Comparison of ENCODE assay signal across 7 mouse cellular contexts in the genomic region with DNA sequence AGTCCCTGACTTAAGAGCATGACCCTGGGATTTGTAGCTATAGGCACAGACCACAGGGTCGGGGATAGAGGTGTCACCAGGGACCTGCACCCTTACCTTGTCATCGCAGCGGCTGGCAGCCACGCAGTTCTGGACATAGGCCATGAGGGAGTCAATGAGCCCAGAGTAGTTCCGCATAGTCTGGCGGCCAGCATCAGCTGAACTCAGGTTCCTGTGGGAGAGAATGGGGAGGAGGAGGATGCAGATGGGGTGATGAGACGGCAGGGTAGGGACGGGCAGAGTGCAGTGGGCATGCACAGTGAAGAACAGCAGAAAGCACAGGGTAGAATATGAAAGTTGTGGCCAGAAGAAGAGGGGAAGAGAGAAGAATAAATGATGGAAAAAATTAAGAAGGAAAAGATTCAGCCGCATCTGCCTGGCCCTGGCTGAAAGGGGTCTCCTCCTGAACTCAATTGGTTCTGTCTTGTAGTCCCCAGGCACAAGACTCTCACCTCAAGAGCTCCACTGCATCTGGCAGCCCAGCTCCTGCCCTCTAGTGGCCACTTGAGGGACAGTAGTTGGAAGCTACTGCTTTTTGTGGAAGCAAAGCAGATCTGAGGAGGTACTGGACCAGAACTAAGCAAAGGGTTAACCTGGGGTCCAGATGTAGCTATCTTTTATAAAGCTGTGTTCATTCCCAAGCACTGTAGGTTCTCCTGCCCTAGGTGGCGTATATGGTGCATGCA. TPM values are rescaled to one million over a fixed set of nuclear protein-coding genes. Genes with fewer than 3 reads are reported as not detected.
DNase-seq lines count a peak whose midpoint lies in the region; ATAC-seq and TF ChIP-seq lines count a peak whose summit lies in the region.

No protein-coding gene starts in this region.

- 73% methylated on average over 10 of the region's 10 CpGs for WGBS in forebrain, embryonic 13.5 days
- 65% methylated on average over 10 of the region's 10 CpGs for WGBS in lung, postnatal 0 days

- TF ChIP-seq EP300 in lung, postnatal 0 days (IDR thresholded peaks at IDR 0.05) = no peak

- no peak overlapping the region for H3K4me3 ChIP-seq in forebrain, embryonic 13.5 days
- H3K4me3 ChIP-seq in lung, postnatal 0 days (ENCODE audit: low read depth, low read length) = no peak overlapping the region

- H3K9me3 ChIP-seq in forebrain, embryonic 13.5 days (replicated peaks) = no peaks in the 10 kb centered on the region
- H3K9me3 ChIP-seq in lung, postnatal 0 days (ENCODE audit: low read length) = no peaks in the 10 kb centered on the region

- TF ChIP-seq CTCF in lung, postnatal 0 days (IDR thresholded peaks at IDR 0.05) = peak; percentile 91

- H3K27me3 ChIP-seq in forebrain, embryonic 13.5 days = no peaks in the 10 kb centered on the region
- no peaks in the 10 kb centered on the region for H3K27me3 ChIP-seq in lung, postnatal 0 days (replicated peaks; ENCODE audit: insufficient read depth, low read length)

- H3K9ac ChIP-seq in forebrain, embryonic 13.5 days = no peak overlapping the region
- no peak overlapping the region for H3K9ac ChIP-seq in lung, postnatal 0 days (replicated peaks; ENCODE audit: low read depth)

- ATAC-seq in forebrain, embryonic 13.5 days = peak; percentile 27; the same call in 1 of the 2 replicates
- ATAC-seq in lung, postnatal 0 days = peak; percentile 46; the same call in 1 of the 2 replicates

- H3K27ac ChIP-seq in forebrain, embryonic 13.5 days = no peak overlapping the region
- H3K27ac ChIP-seq in lung, postnatal 0 days (ENCODE audit: low read length) = no peak overlapping the region

- H3K36me3 ChIP-seq in forebrain, embryonic 13.5 days (ENCODE audit: poor library complexity, severe bottlenecking) = no peaks in the 10 kb centered on the region
- no peaks in the 10 kb centered on the region for H3K36me3 ChIP-seq in lung, postnatal 0 days (ENCODE audit: insufficient read depth, low read length)

- peak; percentile 37 for DNase-seq in urinary bladder, postnatal 25 days (ENCODE audit: low spot score)
- DNase-seq in urinary bladder, adult 2 months (ENCODE audit: low spot score) = no peak
- DNase-seq in c-Kit-negative CD71-positive TER-119-positive erythroid progenitor cells, embryonic 14.5 days (ENCODE audit: low read depth, low spot score) = peak; percentile 54
- peak; percentile 82 for DNase-seq in kidney, postnatal 10 days
- peak; percentile 64 for DNase-seq in lung, postnatal 0 days (ENCODE audit: low spot score)
- DNase-seq in right cerebral cortex, postnatal 36 days (ENCODE audit: low spot score in 2 of 2) = peak; percentile 24 to 32

- H3K4me2 ChIP-seq in forebrain, embryonic 13.5 days = no peak overlapping the region
- no peak overlapping the region for H3K4me2 ChIP-seq in lung, postnatal 0 days (replicated peaks; ENCODE audit: low read depth, low read length)

- no peaks in the 10 kb centered on the region for H3K4me1 ChIP-seq in forebrain, embryonic 13.5 days
- no peaks in the 10 kb centered on the region for H3K4me1 ChIP-seq in lung, postnatal 0 days (ENCODE audit: insufficient read depth, low read depth, low read length)

RNA-seq across cellular contexts. Expression of a gene that starts 36.5 kb away (rescaled TPM):
- 3.5 and 4.4 TPM in 2 replicates for polyA plus RNA-seq in urinary bladder, adult 2 months (2012; rRNA removed)
- not detected in 2 replicates for polyA plus RNA-seq in forebrain, embryonic 13.5 days (2015; fragmentation: Nextera tagmentation; extraction: Ambion mirVana)
- 0.02 TPM in 2 replicates for polyA plus RNA-seq in lung, postnatal 0 days (2015; fragmentation: Nextera tagmentation; extraction: Ambion mirVana)

RNA-seq across cellular contexts. Expression of a gene that starts 46.4 kb away (rescaled TPM):
- 274 and 426 TPM in 2 replicates for polyA plus RNA-seq in urinary bladder, adult 2 months (2012; rRNA removed)
- 0.36 and 9.2 TPM in 2 replicates for polyA plus RNA-seq in forebrain, embryonic 13.5 days (2015; fragmentation: Nextera tagmentation; extraction: Ambion mirVana)
- polyA plus RNA-seq in lung, postnatal 0 days (2015; fragmentation: Nextera tagmentation; extraction: Ambion mirVana) = 84.6 and 115 TPM in 2 replicates
